Mouse (Mus musculus) cerebellum, postnatal 36 days (tissue): ENCODE results near the gene Arid1b.

Experiments
- DNase-seq, 2 experiments: peaks; one replicate each; pipeline ENCODE4 v3.0.0; 2021 to 2022; ENCODE audit warnings: mixed read lengths in 2 of 2

Gene Arid1b

GRCm38 (mm10) chr17:5165201-5165825 lies 171.2 kb downstream of the Arid1b start:
- DNase-seq = no peak

- DNase-seq = no peak
These were observed 172.0 kb downstream of the Arid1b start for GRCm38 (mm10) chr17:5166175-5166574.

GRCm38 (mm10) chr17:5168046-5168445 lies 173.9 kb downstream of the Arid1b start:
- no peak for DNase-seq

GRCm38 (mm10) chr17:5168640-5169039 lies 174.5 kb downstream of the Arid1b start:
- DNase-seq = no peak

GRCm38 (mm10) chr17:5170321-5170720 lies 176.2 kb downstream of the Arid1b start:
- DNase-seq = no peak

- DNase-seq = no peak
These were observed 177.3 kb downstream of the Arid1b start for GRCm38 (mm10) chr17:5171467-5171866.

- no peak for DNase-seq
These were observed 180.4 kb downstream of the Arid1b start for GRCm38 (mm10) chr17:5174426-5175020.

- no peak for DNase-seq
These were observed 181.4 kb downstream of the Arid1b start for GRCm38 (mm10) chr17:5175535-5175934.

GRCm38 (mm10) chr17:5176315-5176714 lies 182.2 kb downstream of the Arid1b start:
- no peak for DNase-seq

GRCm38 (mm10) chr17:5178534-5178933 lies 184.4 kb downstream of the Arid1b start:
- no peak for DNase-seq

GRCm38 (mm10) chr17:5179004-5179403 lies 184.9 kb downstream of the Arid1b start:
- DNase-seq = no peak

GRCm38 (mm10) chr17:5179412-5179811 lies 185.3 kb downstream of the Arid1b start:
- no peak for DNase-seq

- DNase-seq = no peak
These were observed 185.9 kb downstream of the Arid1b start for GRCm38 (mm10) chr17:5179925-5180525.

GRCm38 (mm10) chr17:5180925-5181324 lies 186.8 kb downstream of the Arid1b start:
- DNase-seq = no peak

- no peak for DNase-seq
These were observed 188.4 kb downstream of the Arid1b start for GRCm38 (mm10) chr17:5182493-5182892.

GRCm38 (mm10) chr17:5185501-5185900 lies 191.4 kb downstream of the Arid1b start:
- no peak for DNase-seq

GRCm38 (mm10) chr17:5187546-5187945 lies 193.4 kb downstream of the Arid1b start:
- no peak for DNase-seq

GRCm38 (mm10) chr17:5188400-5188799 lies 194.3 kb downstream of the Arid1b start:
- no peak for DNase-seq

GRCm38 (mm10) chr17:5189551-5190351 lies 195.6 kb downstream of the Arid1b start:
- DNase-seq = peak; percentile 81 to 88

GRCm38 (mm10) chr17:5190367-5190766 lies 196.2 kb downstream of the Arid1b start:
- peak in 1 of 2 experiments; percentile 45 for DNase-seq

GRCm38 (mm10) chr17:5194157-5194916 lies 200.2 kb downstream of the Arid1b start:
- no peak for DNase-seq

GRCm38 (mm10) chr17:5195397-5195796 lies 201.3 kb downstream of the Arid1b start:
- no peak for DNase-seq

GRCm38 (mm10) chr17:5196005-5196404 lies 201.9 kb downstream of the Arid1b start:
- DNase-seq = peak in 1 of 2 experiments; percentile 42
